Mouse (Mus musculus) MEL (cell line): Measurements from ENCODE around the gene Fam166a.

Source experiments
- EP300 ChIP-seq, 2 experiments: IDR thresholded peaks; 2 replicates each; pipeline ENCODE4 v1.6.1; 2011; ENCODE audit warnings: improper control_type of control experiment in 2 of 2, low read length in 2 of 2, low read depth in 1 of 2, mild to moderate bottlenecking in 1 of 2
- GATA1 ChIP-seq: IDR thresholded peaks from 2 replicates; pipeline ENCODE4 v1.6.1; 2011; ENCODE audit warnings: low read depth, low read length, improper control_type of control experiment
- HCFC1 ChIP-seq: IDR thresholded peaks from 2 replicates; pipeline ENCODE4 v1.6.1; 2012; ENCODE audit warnings: low read depth, mild to moderate bottlenecking, inconsistent platforms, low read length, improper control_type of control experiment, moderate library complexity
- POLR2A ChIP-seq, 2 experiments: IDR thresholded peaks; 2 replicates each; pipeline ENCODE4 v1.6.1; 2011 to 2012; ENCODE audit warnings: low read length in 2 of 2, mild to moderate bottlenecking in 2 of 2, control low read depth in 1 of 2, improper control_type of control experiment in 1 of 2, low read depth in 1 of 2, moderate library complexity in 1 of 2; ENCODE audit not compliant: control insufficient read depth in 1 of 2, insufficient read depth in 1 of 2, poor library complexity in 1 of 2
- TCF12 ChIP-seq: IDR thresholded peaks from 2 replicates; pipeline ENCODE4 v1.6.1; 2014; ENCODE audit warnings: low read depth, mild to moderate bottlenecking, inconsistent platforms, low read length, improper control_type of control experiment, moderate library complexity
- ZKSCAN1 ChIP-seq: IDR thresholded peaks from 2 replicates; pipeline ENCODE4 v1.6.1; 2012; ENCODE audit warnings: low read depth, mild to moderate bottlenecking, inconsistent platforms, low read length, improper control_type of control experiment, moderate library complexity

DNA sequence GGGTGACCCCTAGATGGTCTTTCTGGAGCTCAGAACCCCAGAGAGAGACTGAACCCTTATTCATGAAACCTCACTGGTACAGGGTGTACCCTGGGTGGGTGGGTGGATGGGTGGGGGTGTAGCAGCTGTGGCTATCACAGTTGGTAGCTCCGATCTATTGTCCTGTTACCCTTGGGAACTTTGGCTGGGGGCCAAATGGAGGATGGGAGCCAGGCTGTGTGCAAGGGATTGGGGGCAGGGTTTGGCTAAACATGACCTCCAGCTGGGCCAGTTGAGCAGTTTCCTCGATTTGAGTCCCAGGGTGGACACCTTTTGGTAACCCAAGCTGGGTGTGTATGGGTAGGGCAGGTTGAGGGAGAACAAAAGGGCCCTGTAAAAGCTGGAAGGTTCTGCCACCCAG is 48.2 kb downstream of the Fam166a start:
- no peak for TF ChIP-seq GATA1
- no peak for TF ChIP-seq POLR2A (IDR thresholded peaks at IDR 0.05; ENCODE audit: control insufficient read depth in 1 of 2, insufficient read depth in 1 of 2, low read depth in 1 of 2, low read length in 2 of 2, poor library complexity in 1 of 2)
- TF ChIP-seq TCF12: no peak
- no peak for TF ChIP-seq EP300 (IDR thresholded peaks at IDR 0.05; ENCODE audit: low read depth in 1 of 2, low read length in 2 of 2)
- no peak for TF ChIP-seq HCFC1
- TF ChIP-seq ZKSCAN1: no peak
